Mouse (Mus musculus) gastrocnemius, adult 8-10 months (tissue): Measurements from ENCODE around the gene Psmb5. TPM values are rescaled to one million over a fixed set of nuclear protein-coding genes. Genes with fewer than 3 reads are reported as not detected.
A peak's percentile ranks its signal among the peaks of the same experiment; 100 is the strongest.

Experiments used
- DNase-seq, 2 experiments: peaks; one replicate each; pipeline ENCODE4 v3.0.0; 2022; ENCODE audit warnings: low spot score in 2 of 2
- total RNA-seq, 4 experiments: library from RNA; stranded (reverse); gene quantifications; 2 replicates each; pipeline ENCODE4 v1.2.4; 2022

Gene Psmb5
- total RNA-seq, 4 experiments from 2014 or later, result 183 to 192 (median 187) TPM

DNA sequence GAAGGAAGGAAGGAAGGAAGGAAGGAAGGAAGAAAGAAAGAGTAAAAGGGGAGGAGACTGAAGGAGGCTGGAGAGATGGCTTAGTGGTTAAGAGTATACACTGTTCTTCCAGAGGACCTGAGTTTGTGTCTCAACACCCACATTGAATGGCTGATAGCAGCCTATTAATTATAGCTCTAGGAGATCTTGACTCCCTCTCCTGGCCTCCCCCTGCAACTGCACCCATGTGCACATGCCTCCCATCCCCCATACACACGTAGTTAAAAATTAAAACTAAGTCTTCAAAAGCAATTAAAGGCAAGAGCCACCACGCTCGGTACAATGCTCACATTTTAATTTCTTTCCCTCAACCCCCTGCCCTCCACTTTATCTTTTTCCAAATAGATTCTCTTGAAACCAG lies 23.8 kb downstream of the Psmb5 start:
- no peak for DNase-seq

DNA sequence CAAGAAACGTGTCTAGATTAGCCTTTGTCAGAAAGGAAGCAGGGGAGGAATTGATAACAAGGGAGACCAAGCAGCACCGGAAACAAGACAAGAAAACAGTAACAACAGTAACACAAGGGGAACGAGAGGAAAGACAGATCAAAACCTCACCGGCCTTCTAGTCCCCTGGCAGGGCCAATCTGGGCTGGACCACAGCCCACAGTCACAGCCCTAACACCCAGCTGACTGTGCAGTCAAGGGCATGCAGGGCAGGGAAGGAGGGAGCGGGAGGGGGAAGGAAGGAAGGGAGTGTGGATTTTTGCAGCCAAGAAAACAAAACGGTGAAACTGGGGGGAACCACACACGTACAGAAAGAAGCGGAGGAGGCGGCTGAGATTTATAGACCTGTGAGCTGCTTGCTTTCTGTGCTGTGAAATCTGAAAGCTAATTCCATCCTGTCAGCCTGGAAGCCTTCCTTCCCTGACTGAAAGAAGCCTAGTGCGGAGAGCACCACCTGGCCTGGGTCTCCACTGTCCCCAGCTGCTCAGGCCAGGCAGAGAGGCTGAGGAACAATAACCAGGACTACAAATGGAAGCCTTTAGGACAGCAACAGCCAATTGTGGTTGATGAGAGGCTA lies 25.4 kb downstream of the Psmb5 start:
- no peak for DNase-seq

- DNase-seq, result no peak
These were observed 26.8 kb downstream of the Psmb5 start for GRCm38 (mm10) chr14:54591056-54591455.

GRCm38 (mm10) chr14:54583681-54584338 lies 34.0 kb downstream of the Psmb5 start:
- DNase-seq, result peak in 1 of 2 experiments; percentile 47

- DNase-seq, result no peak
These were observed 35.3 kb downstream of the Psmb5 start for GRCm38 (mm10) chr14:54582536-54582935.

GRCm38 (mm10) chr14:54579638-54580037 lies 38.2 kb downstream of the Psmb5 start:
- no peak for DNase-seq

DNA sequence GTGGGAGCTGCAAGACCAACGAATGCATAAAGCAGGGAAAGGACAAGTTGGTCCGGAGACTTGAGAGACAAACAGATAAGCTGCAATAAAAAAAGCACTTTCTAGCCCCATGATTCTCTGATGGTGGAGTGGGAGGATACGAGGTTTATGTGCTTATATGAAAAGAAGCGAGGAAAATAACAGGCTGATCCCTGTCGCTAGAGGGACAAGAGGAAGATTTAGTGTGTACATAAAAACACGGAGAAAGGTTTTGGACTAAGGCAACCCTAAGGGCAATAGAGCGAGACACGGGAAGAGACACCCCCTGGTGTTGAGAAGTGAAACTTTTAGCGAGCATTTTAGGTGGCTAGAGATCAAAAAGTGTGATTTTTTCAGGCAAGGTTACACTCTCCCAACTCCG lies 39.8 kb downstream of the Psmb5 start:
- no peak for DNase-seq

DNA sequence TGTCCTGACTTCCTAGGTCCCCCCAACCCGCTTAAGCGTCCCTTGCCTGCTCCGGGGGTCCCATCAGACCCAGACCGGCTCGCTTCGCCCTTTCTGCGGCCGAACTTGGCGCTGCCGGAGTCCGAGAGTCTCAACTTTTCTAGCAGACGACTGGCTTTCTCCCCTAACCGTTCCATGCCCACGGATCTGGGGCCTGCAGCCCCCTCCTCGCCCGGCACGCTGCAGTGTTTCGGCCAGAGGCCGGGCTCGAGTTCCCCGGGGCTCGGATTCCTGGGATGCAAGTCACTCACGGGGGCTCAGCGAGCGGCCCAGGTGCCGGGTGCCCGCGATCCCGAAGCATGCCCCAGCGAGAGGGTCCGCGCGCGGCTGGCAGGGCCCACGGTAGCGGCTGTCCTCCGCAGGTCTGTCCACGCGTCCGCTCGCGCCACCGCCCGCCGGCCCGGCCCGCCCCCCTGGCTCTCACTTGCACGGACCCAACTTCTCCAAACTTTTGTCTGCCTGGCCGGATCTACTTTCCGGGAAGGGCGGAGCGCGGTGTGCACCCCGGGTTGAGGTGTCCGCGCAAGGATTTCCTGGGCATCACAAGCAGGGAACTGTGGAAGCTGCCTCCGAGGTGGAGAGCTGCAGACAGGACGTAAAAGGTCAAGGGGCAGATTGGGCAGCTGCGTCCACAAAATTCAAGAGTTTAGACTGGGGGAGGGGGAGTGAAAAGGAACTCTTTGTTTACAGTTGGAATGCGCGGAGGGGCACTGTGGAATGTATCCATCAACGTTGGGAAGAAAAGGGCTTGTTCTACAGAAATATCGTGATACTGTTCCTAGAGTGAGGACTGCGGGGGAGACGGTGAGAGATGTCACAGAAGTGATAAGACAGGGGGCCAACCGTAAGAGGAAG lies 40.5 kb downstream of the Psmb5 start, which contains the start of gene Ajuba:
TSS of gene Ajuba (minus strand) at position 470 of the 894 bp plus-strand sequence.
- DNase-seq, result peak; percentile 74 to 79

DNA sequence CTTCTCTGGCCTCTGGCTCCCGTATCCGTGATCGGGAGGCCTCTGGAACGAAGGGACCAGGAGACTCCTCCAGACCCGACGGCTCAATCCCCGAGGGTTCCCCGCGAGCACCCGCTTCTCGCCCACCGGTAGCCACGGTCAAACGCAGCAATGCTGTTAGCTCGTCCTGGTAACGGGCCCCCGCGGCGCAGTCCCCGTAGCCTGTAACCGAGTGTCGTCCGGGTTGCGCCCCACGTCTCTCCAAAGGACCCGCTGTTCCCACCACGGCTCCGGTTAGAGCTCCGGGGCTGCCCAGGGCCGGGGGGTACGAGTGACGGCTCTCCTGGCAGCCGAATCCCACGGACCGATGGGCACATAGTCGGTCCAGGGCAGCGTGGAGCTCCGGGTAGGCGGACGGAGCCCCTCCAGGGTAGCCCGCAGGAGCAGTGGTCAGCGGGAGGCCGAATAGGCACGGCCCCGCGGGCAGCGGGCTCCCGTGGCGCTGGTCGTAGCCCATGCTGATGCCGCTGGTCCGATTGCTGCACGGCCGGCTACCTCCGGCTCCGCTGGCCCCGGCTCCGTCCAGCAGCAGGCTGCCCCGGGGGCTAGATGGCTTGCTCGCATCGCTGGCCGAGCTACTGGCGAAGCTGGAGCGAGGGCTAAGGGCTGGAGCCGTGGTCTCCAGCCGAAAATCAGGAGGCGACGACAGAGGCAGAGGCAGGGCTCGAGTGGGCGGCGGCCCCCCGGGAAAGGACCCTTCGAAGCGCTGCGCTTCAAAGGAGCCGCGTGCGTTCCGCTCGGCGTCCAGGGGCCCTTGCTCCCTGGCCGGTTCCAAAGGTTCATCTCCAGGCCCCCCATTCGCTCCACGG lies 41.4 kb downstream of the Psmb5 start:
- DNase-seq, result no peak

GRCm38 (mm10) chr14:54575631-54576030 lies 42.2 kb downstream of the Psmb5 start:
- DNase-seq, result no peak

- DNase-seq, result no peak
These were observed 42.8 kb downstream of the Psmb5 start for GRCm38 (mm10) chr14:54575031-54575430.

DNA sequence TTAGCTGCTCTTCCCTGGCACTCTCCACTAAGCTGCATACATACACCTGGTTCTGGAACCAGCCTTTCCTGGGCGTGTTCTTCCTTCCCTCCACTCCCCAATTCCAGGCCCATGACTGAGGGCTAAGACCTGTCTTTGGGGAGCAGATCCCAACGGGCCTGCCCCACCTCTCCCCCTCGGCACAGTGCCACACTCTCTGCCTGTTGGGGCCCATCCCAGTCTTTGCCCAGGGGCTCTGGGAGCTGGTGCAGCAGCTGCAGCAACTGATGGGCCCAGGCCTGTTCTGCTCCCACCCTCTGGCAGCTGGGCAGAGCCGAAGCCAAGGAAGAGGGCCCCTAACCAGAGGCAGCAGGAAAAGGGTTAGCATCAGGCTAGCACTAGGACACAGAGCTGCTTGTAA lies 43.6 kb downstream of the Psmb5 start:
- no peak for DNase-seq

DNA sequence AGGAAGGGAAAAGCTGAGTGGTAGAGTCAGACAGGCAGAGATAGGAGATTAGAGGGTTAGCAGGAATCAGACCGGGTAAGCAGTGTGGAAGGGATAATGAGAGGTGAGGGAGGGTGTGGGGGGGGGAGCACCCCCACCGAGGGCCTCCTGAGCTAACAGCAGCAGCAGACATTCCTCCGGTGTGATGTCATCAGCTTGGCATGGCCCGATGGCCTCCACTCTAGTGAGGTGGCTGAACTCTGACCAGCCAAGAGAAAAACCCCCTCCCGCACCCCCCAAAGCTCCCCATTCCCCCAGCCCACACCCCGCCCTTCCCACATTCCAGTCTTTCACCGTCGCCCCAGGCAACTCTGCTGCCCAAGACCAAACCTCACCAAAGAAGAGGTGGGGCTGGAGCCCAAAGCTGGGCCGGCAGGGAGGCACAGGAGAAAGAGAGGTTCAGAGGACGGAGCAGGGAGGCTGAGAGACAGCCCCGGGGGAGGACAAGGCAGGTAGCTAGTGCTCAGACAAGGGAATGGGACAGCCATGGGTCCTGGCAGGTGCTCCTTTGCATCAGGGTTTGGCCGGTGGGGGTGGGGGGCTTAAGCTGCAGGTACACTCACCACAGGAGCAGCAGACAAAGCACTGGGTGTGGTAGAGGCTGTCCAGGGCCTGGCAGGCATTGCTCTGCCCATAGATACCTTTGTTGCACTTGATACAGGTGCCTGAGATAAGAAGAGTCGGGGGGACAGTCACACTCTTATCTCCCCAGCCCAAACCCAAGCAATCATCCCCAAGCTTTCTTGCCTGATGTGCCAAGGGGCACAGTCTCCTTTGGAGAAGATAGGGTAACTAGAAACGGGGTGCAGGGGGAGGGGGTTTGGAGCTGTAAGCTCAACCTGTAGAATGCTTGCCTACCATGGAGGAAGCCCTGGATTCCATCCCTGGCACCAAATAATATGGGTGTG lies 44.8 kb downstream of the Psmb5 start:
- DNase-seq, result no peak

DNA sequence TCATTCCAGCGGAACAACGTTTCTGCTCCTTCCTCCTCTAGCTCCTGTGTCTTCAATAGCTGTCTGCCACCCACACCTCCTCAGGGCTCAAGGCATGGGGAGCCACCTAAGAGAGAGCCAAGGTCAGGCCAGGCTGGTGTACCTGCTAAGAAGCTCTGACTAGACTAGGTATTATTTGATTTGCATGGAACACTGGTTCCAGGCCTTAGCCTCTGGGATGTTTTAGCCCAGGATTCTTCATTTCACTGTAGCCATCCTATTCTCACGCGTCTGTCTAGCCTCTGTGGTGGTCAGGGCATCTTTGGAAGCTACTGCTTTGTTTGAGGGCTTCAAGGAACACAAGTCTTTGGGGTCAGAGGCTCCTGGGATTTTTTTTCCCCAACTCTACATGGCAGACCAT lies 45.7 kb downstream of the Psmb5 start:
- DNase-seq, result no peak

DNA sequence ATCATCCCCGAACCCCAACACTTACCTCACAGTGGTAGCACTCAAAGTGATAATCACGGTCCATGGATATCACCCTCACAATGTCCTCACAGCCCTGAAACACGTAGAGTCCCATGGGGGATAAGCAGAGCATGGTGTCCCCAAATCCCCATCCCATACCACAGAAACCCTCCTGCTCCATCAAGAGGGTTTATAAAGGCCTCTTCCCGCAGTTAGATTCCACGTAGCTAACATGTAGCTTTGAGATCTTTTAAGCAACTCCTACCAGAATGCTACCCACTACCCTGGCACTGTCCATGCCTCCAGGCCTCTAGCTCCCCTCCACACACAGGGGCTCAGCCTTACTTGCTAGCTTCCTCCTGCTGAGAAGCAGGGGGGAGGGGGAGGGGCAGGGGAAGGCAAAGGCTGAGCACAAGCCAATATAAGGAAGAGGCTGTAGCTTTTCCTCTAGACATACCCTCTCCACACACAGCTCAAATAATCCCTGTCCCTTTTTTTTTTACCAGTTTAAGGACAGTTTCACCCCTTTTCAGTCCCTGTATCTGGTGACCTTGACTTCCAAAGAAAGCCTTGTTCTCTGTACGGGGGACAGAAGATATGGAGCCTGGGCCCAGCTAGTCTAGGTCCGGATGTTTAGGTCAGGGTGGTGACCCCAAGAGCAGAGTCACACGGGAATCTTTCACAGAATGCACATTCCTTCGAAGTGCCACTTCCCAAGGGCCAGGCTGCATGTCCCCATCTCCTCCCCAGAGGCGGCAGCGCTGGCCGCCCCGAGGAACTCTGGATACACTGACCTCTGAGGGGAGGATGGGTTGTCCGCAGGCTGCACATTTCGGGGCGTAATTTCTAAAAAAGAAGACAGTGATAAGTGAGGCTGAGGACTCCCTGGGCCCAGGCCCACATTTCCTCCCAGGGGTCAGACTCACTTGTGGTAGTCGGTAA lies 48.1 kb downstream of the Psmb5 start:
- peak in 1 of 2 experiments; percentile 12 for DNase-seq

- DNase-seq, result peak; percentile 44 to 58
These were observed 49.0 kb downstream of the Psmb5 start for GRCm38 (mm10) chr14:54568694-54569414.
